Mouse (Mus musculus) right cerebral cortex, adult 18-20 months (tissue): ENCODE results near the gene Zfp36l2.
A peak's percentile ranks its signal among the peaks of the same experiment; 100 is the strongest.
"Not testable (repeated sequence)": the region's sequence is repeated elsewhere in the genome, so short reads cannot be mapped to it uniquely, and the experiment has no call there.

ENCODE experiments used
- DNase-seq: peaks from one replicate; pipeline ENCODE4 v3.0.0; 2022; ENCODE audit warnings: mixed read lengths

Gene Zfp36l2

GRCm38 (mm10) chr17:84187727-84188373 is at the start of gene Zfp36l2:
Zfp36l2 (minus strand) TSS chr17:84187947.
- peak; percentile 85 for DNase-seq

DNA sequence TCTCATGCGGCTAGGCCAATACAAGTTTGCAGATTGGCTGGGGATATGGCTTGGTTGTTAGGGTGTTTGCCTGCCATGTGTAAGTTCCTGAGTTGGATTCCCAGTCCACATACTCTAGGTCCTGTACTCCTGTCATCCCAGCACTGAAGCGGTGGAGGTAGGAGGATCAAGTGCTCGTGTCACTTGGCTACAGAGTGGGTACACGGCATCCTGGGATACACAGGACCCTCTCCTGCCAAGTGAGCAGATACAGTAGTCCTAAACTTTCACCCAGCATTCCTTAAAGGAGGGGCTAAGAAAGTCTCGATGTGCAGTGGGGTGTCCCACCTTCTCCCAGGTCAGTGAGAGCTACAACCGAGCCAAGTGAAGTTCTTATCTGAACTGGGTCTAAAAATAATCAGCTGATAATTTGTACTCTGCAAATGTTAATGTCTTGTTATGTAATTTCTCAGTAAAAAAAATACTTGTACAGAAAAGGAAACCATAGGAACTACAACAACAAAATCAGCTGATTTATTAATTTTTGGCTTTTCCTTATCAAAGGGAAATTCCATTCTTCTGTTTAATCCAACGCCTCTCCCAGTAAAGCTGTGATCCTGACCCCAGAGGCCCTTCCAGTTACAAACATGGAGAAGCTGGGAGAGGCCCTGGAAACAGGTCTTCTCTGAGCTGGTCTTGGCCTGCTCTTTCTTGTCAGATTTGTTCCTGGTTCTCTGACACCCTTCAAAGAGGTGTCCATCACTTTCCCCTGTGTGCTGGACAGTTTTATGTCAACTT is 49.2 kb upstream of the Zfp36l2 start:
- no peak for DNase-seq

DNA sequence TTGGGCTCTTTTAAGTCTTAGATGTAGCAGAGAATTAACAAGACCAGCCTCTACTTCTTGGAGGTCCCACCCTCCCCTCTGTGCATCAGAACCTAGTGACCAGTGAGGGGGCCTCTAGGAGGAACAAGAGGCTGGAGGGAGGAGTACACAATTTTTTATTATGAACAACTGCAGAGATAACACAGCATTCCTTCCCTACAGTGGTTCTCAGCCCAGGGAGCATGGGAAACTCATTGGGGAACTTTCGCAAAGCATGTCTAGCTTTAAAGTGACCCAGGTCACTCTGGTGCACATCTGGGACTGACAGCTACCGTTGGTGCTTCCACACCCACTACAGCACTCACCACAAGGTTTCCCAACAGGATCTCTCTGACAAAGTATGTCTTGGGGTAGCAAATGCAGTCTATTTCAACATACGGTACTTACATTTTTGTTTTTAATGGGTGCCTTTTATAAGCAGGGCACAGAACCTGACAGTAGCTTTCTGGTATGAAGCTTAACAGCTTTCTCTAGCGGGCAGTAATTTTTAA is 47.7 kb upstream of the Zfp36l2 start:
- DNase-seq = no peak

DNA sequence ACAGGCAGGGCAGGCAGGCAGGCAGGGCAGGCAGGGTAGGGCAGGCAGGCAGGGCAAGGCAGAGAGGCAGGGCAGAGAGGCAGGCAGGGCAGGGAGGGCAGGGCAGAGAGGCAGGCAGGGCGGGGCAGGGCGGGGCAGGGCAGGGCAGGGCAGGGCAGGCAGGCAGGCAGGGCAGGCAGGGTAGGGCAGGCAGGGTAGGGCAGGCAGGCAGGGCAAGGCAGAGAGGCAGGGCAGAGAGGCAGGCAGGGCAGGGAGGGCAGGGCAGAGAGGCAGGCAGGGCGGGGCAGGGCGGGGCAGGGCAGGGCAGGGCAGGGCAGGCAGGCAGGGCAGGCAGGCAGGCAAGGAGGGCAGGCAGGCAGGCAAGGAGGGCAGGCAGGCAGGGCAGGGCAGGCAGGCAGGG is 47.0 kb upstream of the Zfp36l2 start:
- DNase-seq = not testable (repeated sequence)

GRCm38 (mm10) chr17:84233758-84234157 is 46.0 kb upstream of the Zfp36l2 start:
- no peak for DNase-seq

DNA sequence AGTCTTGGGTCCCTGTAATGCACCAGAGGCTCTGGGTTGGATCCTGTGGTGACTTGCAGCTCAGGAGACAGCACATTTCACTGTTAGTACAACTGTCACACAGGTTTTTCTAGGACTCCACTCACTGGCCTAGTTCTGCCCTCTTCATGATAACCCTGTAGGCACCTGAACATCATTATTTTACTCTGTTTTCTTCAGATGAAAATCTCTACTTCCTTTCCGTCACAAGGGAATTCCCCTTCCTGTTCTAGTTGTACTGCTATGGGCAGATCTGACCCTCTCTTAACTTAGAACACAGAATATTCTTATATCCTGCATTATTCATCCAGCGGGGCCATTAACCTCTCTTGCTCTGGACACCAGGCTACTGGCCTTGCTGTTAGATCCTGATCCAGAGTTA is 43.6 kb upstream of the Zfp36l2 start:
- DNase-seq = no peak

DNA sequence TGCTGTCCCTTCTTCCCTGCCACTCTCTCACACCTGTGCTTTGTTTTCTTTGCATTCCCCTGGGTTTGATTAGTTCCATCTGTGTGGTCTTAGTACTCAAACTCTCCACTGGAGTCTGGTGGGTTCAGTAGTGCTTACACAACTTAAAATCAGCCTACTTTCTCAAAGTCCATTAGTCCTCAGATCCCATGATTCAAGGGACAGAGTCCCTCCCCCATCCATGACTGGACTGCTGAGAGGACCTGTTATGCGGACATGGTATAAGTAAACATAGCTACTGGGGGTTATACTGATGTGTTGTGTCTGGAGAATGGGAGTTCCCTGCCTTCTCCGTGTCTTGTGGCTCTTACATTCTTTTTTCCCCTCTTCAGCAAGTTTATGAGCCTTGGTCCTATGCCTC is 40.5 kb upstream of the Zfp36l2 start:
- DNase-seq = no peak

GRCm38 (mm10) chr17:84226681-84227080 is 38.9 kb upstream of the Zfp36l2 start:
- no peak for DNase-seq

DNA sequence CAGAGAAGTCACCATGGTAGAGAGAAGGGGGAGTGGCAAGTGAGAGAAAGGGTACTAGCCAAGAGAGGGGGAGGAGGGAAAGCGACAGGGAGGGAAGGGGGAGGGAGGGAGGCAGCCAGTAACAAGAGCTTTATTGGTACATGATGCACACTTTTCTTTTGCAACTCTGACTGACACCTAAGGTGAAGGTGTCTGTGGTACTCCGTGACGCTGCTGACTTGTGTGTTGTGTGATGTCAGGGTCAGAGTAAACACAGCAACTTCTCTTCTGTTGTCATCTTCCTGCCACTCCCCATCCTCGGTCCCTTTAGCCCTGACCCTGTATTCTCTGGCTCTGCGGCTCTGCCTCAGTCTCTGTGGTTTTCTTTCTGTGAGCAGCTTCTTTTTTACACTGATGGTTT is 38.5 kb upstream of the Zfp36l2 start:
- DNase-seq = no peak

GRCm38 (mm10) chr17:84224217-84224887 is 36.6 kb upstream of the Zfp36l2 start:
- no peak for DNase-seq

DNA sequence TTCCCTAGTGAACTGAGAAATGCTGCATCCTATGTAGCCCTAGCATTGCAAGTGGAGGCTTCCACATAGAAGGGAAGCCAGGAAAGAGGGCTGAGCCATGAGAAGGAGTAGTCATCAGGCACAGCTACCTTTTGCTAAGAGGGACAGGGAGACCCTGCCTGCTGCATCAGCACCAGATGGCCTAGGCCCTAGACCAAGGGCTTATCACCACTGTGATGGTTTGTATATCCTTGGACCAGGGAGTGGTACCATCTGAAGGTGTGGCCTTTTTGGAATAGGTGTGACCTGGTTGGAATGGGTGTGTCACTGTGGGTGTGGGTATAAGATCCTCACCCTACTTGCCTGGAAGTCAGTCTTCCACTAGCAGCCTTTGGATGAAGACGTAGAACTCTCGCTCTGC is 31.1 kb upstream of the Zfp36l2 start:
- DNase-seq = not testable (repeated sequence)

- no peak for DNase-seq
Measured at GRCm38 (mm10) chr17:84217696-84218095, 29.9 kb upstream of the Zfp36l2 start.

DNA sequence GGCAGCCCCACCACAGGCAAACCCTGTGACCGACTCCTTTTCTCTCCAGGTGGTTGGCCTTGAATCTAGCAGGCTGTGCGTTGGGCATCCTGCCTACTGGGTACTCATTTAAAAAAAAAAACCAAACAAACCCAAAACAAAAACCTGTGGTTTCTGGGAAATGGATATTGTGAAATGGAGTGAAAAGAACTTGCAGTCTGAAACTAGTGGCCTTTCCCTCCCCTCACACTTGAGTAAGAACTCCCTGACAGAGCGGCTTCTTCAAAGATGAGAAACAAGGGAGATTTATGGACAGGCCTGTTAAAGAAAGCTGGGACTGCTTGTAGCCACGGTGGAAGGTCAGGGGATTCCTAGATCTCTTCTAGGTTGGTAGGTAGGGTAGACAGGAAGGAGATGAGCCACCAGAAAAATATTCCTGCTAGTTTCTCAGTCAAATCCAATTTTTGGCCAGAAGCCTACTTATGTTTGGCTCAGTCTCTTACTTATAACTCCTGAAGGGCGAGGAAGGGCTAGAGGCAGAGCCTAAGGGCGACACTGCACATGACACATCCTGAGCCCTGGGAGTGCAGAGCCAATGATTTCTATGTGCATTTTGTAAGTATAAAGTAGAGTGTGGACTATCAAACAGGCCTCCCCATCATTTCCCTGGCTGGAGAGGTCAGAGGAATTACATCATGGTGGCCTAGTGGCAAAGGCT is 27.7 kb upstream of the Zfp36l2 start:
- DNase-seq = no peak

GRCm38 (mm10) chr17:84213464-84213863 is 25.7 kb upstream of the Zfp36l2 start:
- DNase-seq = no peak

DNA sequence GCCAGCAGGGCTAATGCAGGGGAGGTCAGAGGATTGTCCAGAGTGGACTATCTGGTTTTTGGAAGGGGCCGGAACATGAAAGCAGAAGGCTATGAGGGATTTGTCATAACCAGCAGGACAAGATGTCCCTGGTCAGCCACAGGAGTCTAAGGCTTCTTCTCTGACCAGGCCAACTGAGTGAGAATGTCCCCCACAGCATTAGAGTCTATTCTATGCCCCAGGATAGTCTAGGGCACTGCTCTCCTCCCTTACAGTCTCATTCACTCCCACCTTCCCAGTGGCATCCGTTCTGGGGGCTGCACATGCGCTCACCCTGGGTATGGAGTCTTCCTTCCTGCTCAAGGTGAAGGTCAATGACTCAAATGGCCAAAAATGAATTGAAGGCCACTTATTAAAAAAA is 19.9 kb upstream of the Zfp36l2 start:
- DNase-seq = no peak

DNA sequence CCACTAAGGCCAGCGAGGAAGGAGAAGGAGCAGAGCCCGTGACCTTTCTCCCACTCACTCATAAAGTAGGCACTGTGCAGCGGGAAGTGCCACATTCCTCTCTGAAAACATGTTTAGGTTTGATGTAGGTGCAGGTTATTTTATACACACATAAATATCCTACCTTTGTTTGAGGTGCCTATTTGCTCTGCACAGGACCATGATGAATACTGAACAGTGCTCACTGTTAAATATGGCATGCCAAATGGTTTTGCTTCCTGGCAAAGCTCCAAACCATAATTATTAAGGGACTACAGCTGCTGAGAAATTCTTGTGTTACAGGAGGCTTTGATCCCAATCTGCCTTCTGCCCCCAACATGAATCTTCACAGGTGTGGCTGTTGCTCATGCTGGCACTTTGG is 18.5 kb upstream of the Zfp36l2 start:
- no peak for DNase-seq

DNA sequence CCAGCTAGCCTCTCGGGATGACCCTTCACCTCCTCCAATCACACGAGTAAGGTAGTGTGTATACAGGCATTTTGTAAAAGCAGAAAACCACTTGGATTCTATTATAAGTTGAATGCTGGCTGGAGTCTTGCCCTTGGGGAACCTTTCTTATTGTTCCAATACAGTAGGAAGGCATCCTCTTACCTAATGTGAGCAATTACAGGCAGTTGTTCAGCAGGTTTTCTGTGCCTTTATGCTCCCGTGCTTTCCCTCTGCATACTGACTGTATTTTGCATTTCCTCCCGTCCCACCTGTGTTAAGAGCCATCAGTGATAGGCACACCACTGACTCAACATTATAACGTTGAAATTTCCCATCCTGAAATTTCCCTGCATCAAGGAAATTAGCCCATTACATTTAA is 17.2 kb upstream of the Zfp36l2 start:
- DNase-seq = no peak

DNA sequence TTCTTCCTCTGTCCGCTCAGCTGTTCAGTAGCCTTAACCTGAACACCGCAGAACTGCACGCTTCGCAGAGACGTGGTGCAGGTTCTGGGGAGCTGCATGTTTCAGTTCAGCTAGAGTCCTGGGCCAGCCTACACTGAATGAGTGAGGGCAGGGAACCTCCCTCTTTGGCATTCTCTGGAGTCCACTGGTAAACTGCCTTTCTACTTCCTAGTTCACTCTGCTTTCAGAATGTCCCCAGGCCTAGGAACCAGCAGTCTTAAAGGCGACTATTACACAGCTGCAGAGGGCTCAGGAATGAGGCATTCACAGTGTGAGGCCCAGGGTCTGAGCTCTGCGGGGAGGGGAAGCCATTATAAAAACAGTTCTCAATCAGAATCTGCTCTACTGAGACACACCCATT is 15.6 kb upstream of the Zfp36l2 start:
- DNase-seq = no peak

DNA sequence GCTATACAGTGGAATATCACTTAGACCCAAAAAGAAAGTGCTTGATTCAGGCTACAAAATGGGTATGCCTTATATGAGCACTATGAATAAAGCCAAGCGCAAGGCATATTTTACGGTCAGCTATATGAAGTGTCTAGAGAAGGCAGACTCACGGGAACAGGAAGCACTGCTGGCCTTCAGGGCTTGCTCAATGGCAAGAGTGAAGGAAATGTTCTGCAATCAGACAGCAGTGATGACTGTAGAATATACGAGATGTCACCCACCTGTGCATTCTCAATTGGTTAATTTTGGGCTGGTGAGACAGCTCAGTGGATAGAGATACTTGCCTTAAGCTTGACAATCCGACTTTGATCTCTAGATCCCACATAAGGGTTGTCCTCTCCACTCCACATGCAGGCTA is 13.4 kb upstream of the Zfp36l2 start:
- DNase-seq = no peak

GRCm38 (mm10) chr17:84197912-84198344 is 10.2 kb upstream of the Zfp36l2 start:
- no peak for DNase-seq

GRCm38 (mm10) chr17:84196329-84196728 is 8.6 kb upstream of the Zfp36l2 start:
- DNase-seq = no peak

DNA sequence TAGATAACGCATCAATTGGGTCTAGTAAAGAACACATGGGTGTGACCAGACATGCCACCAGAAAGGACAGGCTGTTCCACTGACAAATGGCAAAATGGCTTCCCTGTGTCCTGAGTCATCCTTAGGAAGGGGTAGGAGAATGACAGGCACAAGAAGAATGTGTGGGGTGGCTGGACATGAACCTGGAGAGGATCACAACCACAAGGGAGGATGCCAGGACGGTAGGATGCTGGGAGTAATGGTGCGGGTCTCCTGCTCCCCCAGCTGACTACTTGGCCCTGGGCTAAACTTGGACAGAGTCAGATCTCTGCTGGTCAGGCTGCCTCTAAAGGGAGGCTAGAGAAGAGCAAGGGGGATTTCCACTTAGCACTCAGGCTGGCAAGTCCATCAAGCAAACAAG is 8.1 kb upstream of the Zfp36l2 start:
- no peak for DNase-seq

- no peak for DNase-seq
Measured at GRCm38 (mm10) chr17:84195003-84195395, 7.3 kb upstream of the Zfp36l2 start.
